Mouse (Mus musculus): ENCODE measurements around the gene 1810055G02Rik.

DNA sequence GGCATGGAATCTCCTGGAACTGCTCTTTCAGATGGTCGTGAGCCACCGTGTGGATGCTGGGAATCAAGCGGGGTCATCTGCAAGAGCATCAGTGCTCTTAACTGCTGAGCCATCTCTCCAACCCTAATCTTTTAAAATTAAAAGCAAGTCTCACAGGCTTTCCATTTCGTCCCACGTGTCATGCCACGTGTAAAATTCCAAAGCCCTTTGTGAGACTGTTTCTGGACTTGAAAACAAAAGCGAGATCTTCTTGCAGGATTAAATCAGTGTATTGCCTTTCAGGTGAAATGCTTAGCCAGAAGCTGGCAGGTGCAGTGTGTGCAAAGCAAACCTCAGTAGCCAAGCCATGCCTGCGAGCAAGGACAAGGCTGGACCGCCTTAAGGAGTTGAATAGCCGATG is 540 bp upstream of the 1810055G02Rik start:
- TF ChIP-seq CTCF (IDR thresholded peaks at IDR 0.05; ENCODE audit: low read depth, low read length), result no peak
- TF ChIP-seq GATA2 (IDR thresholded peaks at IDR 0.05; ENCODE audit: borderline replicate concordance, low read depth, low read length), result no peak
- no peak for TF ChIP-seq POLR2AphosphoS5 (IDR thresholded peaks at IDR 0.05; ENCODE audit: insufficient replicate concordance, low read depth, low read length)

All from G1E (cell line).